12 mouse cellular contexts compared by ENCODE assay signal in genomic region chr11:116265352-116265751, GRCm38 (mm10). TPM values are rescaled to one million over a fixed set of nuclear protein-coding genes. Genes with fewer than 3 reads are reported as not detected.
A peak's percentile ranks its signal among the peaks of the same experiment; 100 is the strongest.
DNase-seq lines count a peak whose midpoint lies in the region; ATAC-seq lines count a peak whose summit lies in the region.
"Had no signal": no experiment of that assay in that cellular context is flagged by ENCODE, and none has a peak within 500 bp of the region (broad histone marks: within the 10 kb centered on the region; RNA-seq: fewer than 3 reads in every experiment).

No protein-coding gene starts in this region.

- no peaks in the 10 kb centered on the region for H3K27me3 ChIP-seq in forebrain, embryonic 12.5 days
- H3K27me3 ChIP-seq: heart, embryonic 13.5 days; limb, embryonic 15.5 days; neural tube, embryonic 13.5 days had no signal

- no peak overlapping the region for H3K9ac ChIP-seq in forebrain, embryonic 12.5 days
- H3K9ac ChIP-seq: heart, embryonic 13.5 days; limb, embryonic 15.5 days; neural tube, embryonic 13.5 days had no signal

- no peaks in the 10 kb centered on the region for H3K9me3 ChIP-seq in forebrain, embryonic 12.5 days
- H3K9me3 ChIP-seq: heart, embryonic 13.5 days; limb, embryonic 15.5 days; neural tube, embryonic 13.5 days had no signal

- no peak overlapping the region for H3K4me2 ChIP-seq in forebrain, embryonic 12.5 days
- H3K4me2 ChIP-seq: heart, embryonic 13.5 days; limb, embryonic 15.5 days; neural tube, embryonic 13.5 days had no signal

- DNase-seq in gastrocnemius, adult 18-20 months (ENCODE audit: low spot score), result peak; percentile 58
- DNase-seq in gastrocnemius, postnatal 36 days, result no peak
- DNase-seq in embryo, embryonic 10.5 days (ENCODE audit: low spot score), result no peak
- DNase-seq in urinary bladder, postnatal 36 days (ENCODE audit: low spot score in 2 of 2), result no peak

- 92% methylated on average over 11 of the region's 11 CpGs for WGBS in forebrain, embryonic 12.5 days

- no peak overlapping the region for H3K27ac ChIP-seq in forebrain, embryonic 12.5 days
- H3K27ac ChIP-seq: heart, embryonic 13.5 days; limb, embryonic 15.5 days; neural tube, embryonic 13.5 days had no signal

- no peak overlapping the region for H3K4me3 ChIP-seq in forebrain, embryonic 12.5 days (replicated peaks)
- H3K4me3 ChIP-seq: heart, embryonic 13.5 days; limb, embryonic 15.5 days; neural tube, embryonic 13.5 days had no signal

- H3K36me3 ChIP-seq in forebrain, embryonic 12.5 days (replicated peaks), result peaks cover 95% of the 10 kb centered on the region

- intact Hi-C loops in gastrocnemius, postnatal 36 days (cut with DNase I), result loop anchor here (5.0 kb wide), 1 partner anchor 37 kb away; no protein-coding TSS in a partner anchor

- peak; percentile 53 for ATAC-seq in CD4-positive, CD25-positive, alpha-beta regulatory T cell, adult 4 months
- peak; percentile 56 for ATAC-seq in granulocyte monocyte progenitor cell, adult 5-6 weeks (replicated peaks; ENCODE audit: poor library complexity, severe bottlenecking)
- ATAC-seq in megakaryocyte-erythroid progenitor cell, adult 5-6 weeks (replicated peaks; ENCODE audit: low FRiP score, low TSS enrichment, poor library complexity, severe bottlenecking), result peak; percentile 97
- ATAC-seq in forebrain, embryonic 12.5 days (ENCODE audit: low FRiP score), result no peak

- H3K4me1 ChIP-seq in forebrain, embryonic 12.5 days, result 0 out of 2 replicates have a peak, but pooled peaks cover 4% of the 10 kb centered on the region
- H3K4me1 ChIP-seq: heart, embryonic 13.5 days; limb, embryonic 15.5 days had no signal

RNA-seq across cellular contexts. Expression of gene Srp68, which starts 8.7 kb away (rescaled TPM):
- 10 to 100 TPM; 82.5 to 88.8 TPM for total RNA-seq in gastrocnemius, adult 18-20 months (2021)
- total RNA-seq in gastrocnemius, postnatal 36 days (2021), result 10 to 100 TPM; 72.1 to 83.1 TPM
- 10 to 100 TPM; 39.5 to 53.9 TPM for polyA plus RNA-seq in CD4-positive, CD25-positive, alpha-beta regulatory T cell, adult 4 months (2017; shearing (Covaris generic))
- total RNA-seq in granulocyte monocyte progenitor cell, adult 5-6 weeks (2014; fragmentation: Nextera tagmentation), result 104 and 123 TPM in 2 replicates
- 75.2 and 75.7 TPM in 2 replicates for total RNA-seq in granulocyte monocyte progenitor cell, adult 5-6 weeks (2017)
- total RNA-seq in megakaryocyte-erythroid progenitor cell, adult 5-6 weeks (2014; fragmentation: Nextera tagmentation), result 68.2 and 80.6 TPM in 2 replicates
- 43.9 and 64.9 TPM in 2 replicates for total RNA-seq in megakaryocyte-erythroid progenitor cell, adult 5-6 weeks (2017)
- polyA plus RNA-seq in forebrain, embryonic 12.5 days (2016; fragmentation: Nextera tagmentation; extraction: Ambion mirVana), result 84.8 and 86.5 TPM in 2 replicates

RNA-seq across cellular contexts. Expression of gene Galr2, which starts 15.4 kb away (rescaled TPM):
- total RNA-seq in gastrocnemius, adult 18-20 months (2021), result under 1 TPM in 1 of 2 experiments, not detected in 1; 0.19 TPM
- total RNA-seq in gastrocnemius, postnatal 36 days (2021), result under 1 TPM; 0.12 to 0.31 TPM
- not detected for polyA plus RNA-seq in CD4-positive, CD25-positive, alpha-beta regulatory T cell, adult 4 months (2017; shearing (Covaris generic))
- not detected in 2 replicates for total RNA-seq in granulocyte monocyte progenitor cell, adult 5-6 weeks (2014; fragmentation: Nextera tagmentation)
- 0.09 TPM in 1 of 2 replicates, not detected in the other for total RNA-seq in granulocyte monocyte progenitor cell, adult 5-6 weeks (2017)
- not detected in 2 replicates for total RNA-seq in megakaryocyte-erythroid progenitor cell, adult 5-6 weeks (2014; fragmentation: Nextera tagmentation)
- total RNA-seq in megakaryocyte-erythroid progenitor cell, adult 5-6 weeks (2017), result not detected in 2 replicates
- 0.19 and 0.46 TPM in 2 replicates for polyA plus RNA-seq in forebrain, embryonic 12.5 days (2016; fragmentation: Nextera tagmentation; extraction: Ambion mirVana)
- polyA plus RNA-seq: cortical plate, adult 2 months; heart, embryonic 13.5 days had no signal

RNA-seq across cellular contexts. Expression of gene Evpl, which starts 27.5 kb away (rescaled TPM):
- under 1 TPM; 0.02 to 0.07 TPM for total RNA-seq in gastrocnemius, adult 18-20 months (2021)
- total RNA-seq in gastrocnemius, postnatal 36 days (2021), result under 1 TPM; 0.05 to 0.07 TPM
- polyA plus RNA-seq in CD4-positive, CD25-positive, alpha-beta regulatory T cell, adult 4 months (2017; shearing (Covaris generic)), result not detected
- total RNA-seq in granulocyte monocyte progenitor cell, adult 5-6 weeks (2014; fragmentation: Nextera tagmentation), result 0.13 and 0.58 TPM in 2 replicates
- total RNA-seq in granulocyte monocyte progenitor cell, adult 5-6 weeks (2017), result 1.5 and 1.7 TPM in 2 replicates
- total RNA-seq in megakaryocyte-erythroid progenitor cell, adult 5-6 weeks (2014; fragmentation: Nextera tagmentation), result 0.32 TPM in 1 of 2 replicates, not detected in the other
- total RNA-seq in megakaryocyte-erythroid progenitor cell, adult 5-6 weeks (2017), result 0.69 and 0.80 TPM in 2 replicates
- polyA plus RNA-seq in forebrain, embryonic 12.5 days (2016; fragmentation: Nextera tagmentation; extraction: Ambion mirVana), result 0.61 and 0.65 TPM in 2 replicates

RNA-seq across cellular contexts. Expression of gene Exoc7, which starts 41.7 kb away (rescaled TPM):
- 10 to 100 TPM; 69.0 to 86.7 TPM for total RNA-seq in gastrocnemius, adult 18-20 months (2021)
- 10 to 100 TPM; 85.9 to 94.8 TPM for total RNA-seq in gastrocnemius, postnatal 36 days (2021)
- 100 to 1,000 TPM in 1 of 2 experiments, 10 to 100 TPM in 1; 98.4 to 123 TPM for polyA plus RNA-seq in CD4-positive, CD25-positive, alpha-beta regulatory T cell, adult 4 months (2017; shearing (Covaris generic))
- 23.0 and 45.3 TPM in 2 replicates for total RNA-seq in granulocyte monocyte progenitor cell, adult 5-6 weeks (2014; fragmentation: Nextera tagmentation)
- 30.1 and 36.6 TPM in 2 replicates for total RNA-seq in granulocyte monocyte progenitor cell, adult 5-6 weeks (2017)
- total RNA-seq in megakaryocyte-erythroid progenitor cell, adult 5-6 weeks (2014; fragmentation: Nextera tagmentation), result 52.5 and 57.0 TPM in 2 replicates
- 17.3 and 25.5 TPM in 2 replicates for total RNA-seq in megakaryocyte-erythroid progenitor cell, adult 5-6 weeks (2017)
- 73.3 and 78.8 TPM in 2 replicates for polyA plus RNA-seq in forebrain, embryonic 12.5 days (2016; fragmentation: Nextera tagmentation; extraction: Ambion mirVana)
